Mouse (Mus musculus) embryonic facial prominence, embryonic 15.5 days (tissue): ENCODE data around the gene Tbl2. TPM values are rescaled to one million over a fixed set of nuclear protein-coding genes. Genes with fewer than 3 reads are reported as not detected.

Source experiments
- ATAC-seq: fragments of 200-750 bp; cut with Nextera tagmentation; 2 replicates; pipeline ENCODE4 v1.8.0; 2017; ENCODE audit warnings: low read depth, moderate TSS enrichment; ENCODE audit not compliant: insufficient number of reproducible peaks, low FRiP score, low TSS enrichment
- H3K27ac ChIP-seq: fragments of 300-500 bp; sonication (generic); replicated peaks from 2 replicates; pipeline ENCODE4 v1.5.1; 2015; ENCODE audit warnings: mild to moderate bottlenecking, inconsistent platforms
- H3K27me3 ChIP-seq: fragments of 300-500 bp; sonication (generic); 2 replicates; pipeline ENCODE4 v1.6.1; 2015; ENCODE audit warnings: inconsistent platforms
- H3K36me3 ChIP-seq: fragments of 300-500 bp; sonication (generic); 2 replicates; pipeline ENCODE4 v1.6.1; 2015; ENCODE audit warnings: mild to moderate bottlenecking, inconsistent platforms
- H3K4me1 ChIP-seq: fragments of 300-500 bp; sonication (generic); 2 replicates; pipeline ENCODE4 v1.6.1; 2015; ENCODE audit warnings: inconsistent platforms
- H3K4me2 ChIP-seq: fragments of 300-500 bp; sonication (generic); replicated peaks from 2 replicates; pipeline ENCODE4 v1.6.1; 2015; ENCODE audit warnings: mild to moderate bottlenecking, inconsistent platforms
- H3K4me3 ChIP-seq: fragments of 300-500 bp; sonication (generic); replicated peaks from 2 replicates; pipeline ENCODE4 v1.5.1; 2015; ENCODE audit warnings: mild to moderate bottlenecking, inconsistent platforms
- H3K9ac ChIP-seq: fragments of 300-500 bp; sonication (generic); 2 replicates; pipeline ENCODE4 v1.6.1; 2015; ENCODE audit warnings: inconsistent platforms
- H3K9me3 ChIP-seq: fragments of 300-500 bp; sonication (generic); replicated peaks from 2 replicates; pipeline ENCODE4 v1.6.1; 2016; ENCODE audit warnings: inconsistent platforms
- WGBS: fragments of 180-500 bp; shearing (Covaris S2); methylation state at CpG from one replicate; pipeline ENCODE4 v1.1.7; 2015; 5-methylcytosine and 5-hydroxymethylcytosine counted together
- polyA plus RNA-seq: library from polyadenylated mRNA; unstranded; fragments of >200 nt; fragmentation: Nextera tagmentation; extraction: Ambion mirVana; gene quantifications from 2 replicates; pipeline ENCODE4 v1.2.1, GENCODE M21; 2015

Tbl2 gene
- polyA plus RNA-seq, 1 experiment from 2014 or later, result 25.9 TPM

DNA sequence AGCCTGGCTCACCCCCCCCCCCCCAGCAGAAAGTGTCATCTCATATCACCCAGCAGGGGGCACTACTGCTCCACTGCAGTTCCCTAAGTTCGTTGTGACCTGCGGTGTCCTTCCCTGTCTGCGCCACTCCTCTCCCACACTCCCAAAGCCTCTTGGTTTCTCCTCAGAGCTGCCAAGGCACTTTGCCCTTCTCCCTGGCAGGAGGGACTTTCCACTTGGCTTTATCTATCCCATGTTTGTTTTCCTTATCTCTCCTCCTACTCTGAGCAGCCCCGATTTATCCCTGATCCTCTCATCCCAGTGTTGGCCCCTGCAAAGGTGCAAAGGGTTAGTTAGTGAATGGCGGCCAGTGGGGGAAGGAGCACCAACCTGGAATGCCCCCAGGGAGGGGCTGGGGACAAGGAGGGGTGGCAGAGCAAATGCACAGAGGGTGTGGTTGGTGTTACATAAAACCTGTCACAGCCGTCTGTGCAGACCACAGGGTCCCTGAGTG, 30.8 kb upstream of the Tbl2 start:
- Histone ChIP-seq H3K4me1 (peaks cover 3% of the 10 kb centered on the region; the same call in 1 of the 2 replicates), H3K9ac (no peak overlapping the region), H3K9me3 (no peaks in the 10 kb centered on the region), H3K27me3 (peaks cover 5% of the 10 kb centered on the region; the same call in 1 of the 2 replicates), H3K27ac (no peak overlapping the region), H3K4me3 (no peak overlapping the region), H3K4me2 (no peak overlapping the region), H3K36me3 (no peaks in the 10 kb centered on the region)
- no peak for ATAC-seq
- WGBS, result 27% methylated on average over 6 of the region's 6 CpGs

DNA sequence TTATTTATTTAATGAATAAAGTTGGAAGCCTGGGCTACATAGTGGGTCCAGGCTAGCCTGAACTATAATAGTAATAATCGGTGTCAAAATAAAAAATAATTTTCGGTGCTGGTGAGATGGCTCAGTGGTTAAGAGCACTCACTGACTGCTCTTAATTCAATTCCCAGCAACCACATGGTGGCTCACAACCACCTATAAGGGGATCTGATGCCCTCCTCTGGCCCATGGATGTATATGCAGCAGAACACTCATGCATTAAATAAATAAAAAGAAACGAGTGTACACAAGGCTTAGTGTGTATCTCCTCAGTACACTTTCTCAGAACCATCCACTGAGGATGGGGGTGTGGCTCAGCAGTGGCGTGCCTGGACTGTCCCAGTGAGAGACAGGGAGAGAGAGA, 28.7 kb upstream of the Tbl2 start:
- no peak for ATAC-seq
- Histone ChIP-seq H3K36me3 (no peaks in the 10 kb centered on the region), H3K9me3 (no peaks in the 10 kb centered on the region), H3K27me3 (peaks cover 5% of the 10 kb centered on the region; the same call in 1 of the 2 replicates), H3K27ac (no peak overlapping the region), H3K4me3 (no peak overlapping the region), H3K9ac (no peak overlapping the region), H3K4me2 (no peak overlapping the region), H3K4me1 (peaks cover 3% of the 10 kb centered on the region; the same call in 1 of the 2 replicates)
- WGBS, result 61% methylated on average over 4 of the region's 4 CpGs

DNA sequence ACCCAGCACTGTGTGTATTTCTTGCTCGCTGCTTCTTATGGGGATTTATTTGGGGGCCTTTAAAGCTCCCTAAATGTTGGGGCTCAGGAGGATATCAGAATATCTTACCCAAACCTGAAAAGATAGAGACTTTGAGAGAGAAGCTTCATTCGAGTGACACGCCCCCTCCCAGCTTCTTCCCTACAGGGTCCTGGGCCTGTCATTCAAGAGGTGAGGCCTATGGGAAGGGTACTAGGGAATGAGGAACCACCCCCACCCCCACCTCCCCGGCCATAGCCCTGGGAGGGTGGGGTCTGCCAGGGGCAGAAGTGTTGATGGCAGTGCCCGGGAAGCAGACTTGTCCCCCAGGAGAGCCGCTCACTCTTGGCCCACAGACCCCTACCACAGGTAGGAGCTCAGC, 23.3 kb upstream of the Tbl2 start:
- H3K36me3 ChIP-seq, result no peaks in the 10 kb centered on the region
- no peaks in the 10 kb centered on the region for H3K9me3 ChIP-seq
- no peak overlapping the region for H3K4me3 ChIP-seq
- 60% methylated on average over 6 of the region's 6 CpGs for WGBS
- no peak overlapping the region for H3K27ac ChIP-seq
- H3K9ac ChIP-seq, result no peak overlapping the region
- ATAC-seq, result no peak
- H3K4me2 ChIP-seq, result no peak overlapping the region
- H3K27me3 ChIP-seq, result peaks cover 5% of the 10 kb centered on the region; the same call in 1 of the 2 replicates
- no peaks in the 10 kb centered on the region for H3K4me1 ChIP-seq

DNA sequence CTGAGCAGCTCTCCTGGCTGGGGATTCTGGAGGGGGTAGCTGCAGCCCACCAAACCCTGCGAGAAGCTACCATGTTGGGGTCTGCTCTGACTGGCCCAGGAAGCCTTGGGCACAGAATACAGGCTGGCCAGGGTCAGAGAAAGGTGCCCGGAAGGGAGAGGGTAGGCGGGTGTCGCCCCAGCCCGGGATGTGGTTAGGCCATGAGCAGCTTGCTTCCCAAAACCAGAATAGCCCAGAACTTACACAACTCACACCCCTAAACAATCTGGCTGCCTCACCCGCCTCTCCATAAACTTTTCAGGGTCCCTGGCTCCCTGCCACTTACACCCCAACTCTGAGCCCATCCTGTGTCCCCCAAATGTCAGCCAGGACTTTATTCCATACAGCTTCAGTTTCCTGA, 21.8 kb upstream of the Tbl2 start:
- no peak overlapping the region for H3K4me2 ChIP-seq
- no peaks in the 10 kb centered on the region for H3K9me3 ChIP-seq
- H3K27me3 ChIP-seq, result peaks cover 6% of the 10 kb centered on the region
- H3K27ac ChIP-seq, result no peak overlapping the region
- H3K36me3 ChIP-seq, result no peaks in the 10 kb centered on the region
- H3K9ac ChIP-seq, result no peak overlapping the region
- no peak overlapping the region for H3K4me3 ChIP-seq
- no peak for ATAC-seq
- H3K4me1 ChIP-seq, result no peaks in the 10 kb centered on the region
- WGBS, result 77% methylated on average over 6 of the region's 6 CpGs

DNA sequence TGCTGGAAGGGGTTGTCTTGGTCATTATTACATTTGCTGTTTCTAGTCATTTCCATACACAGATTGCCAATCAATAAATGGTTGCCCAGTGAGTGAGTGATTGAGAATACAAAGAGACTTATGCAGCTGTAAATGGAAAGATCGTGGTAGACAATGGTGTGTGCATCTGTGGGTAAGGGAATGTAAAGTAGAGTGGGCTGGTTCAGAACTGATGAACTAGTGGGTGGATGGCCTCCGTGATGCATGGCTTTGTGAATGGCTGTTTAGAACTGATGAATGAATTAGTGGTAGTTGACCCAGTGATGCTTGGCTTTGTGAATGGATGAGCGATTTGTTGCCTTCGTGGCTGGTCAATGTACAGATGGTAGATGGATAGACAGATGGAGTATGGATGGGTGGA, 19.7 kb upstream of the Tbl2 start:
- Histone ChIP-seq H3K36me3 (no peaks in the 10 kb centered on the region), H3K4me3 (no peak overlapping the region)

DNA sequence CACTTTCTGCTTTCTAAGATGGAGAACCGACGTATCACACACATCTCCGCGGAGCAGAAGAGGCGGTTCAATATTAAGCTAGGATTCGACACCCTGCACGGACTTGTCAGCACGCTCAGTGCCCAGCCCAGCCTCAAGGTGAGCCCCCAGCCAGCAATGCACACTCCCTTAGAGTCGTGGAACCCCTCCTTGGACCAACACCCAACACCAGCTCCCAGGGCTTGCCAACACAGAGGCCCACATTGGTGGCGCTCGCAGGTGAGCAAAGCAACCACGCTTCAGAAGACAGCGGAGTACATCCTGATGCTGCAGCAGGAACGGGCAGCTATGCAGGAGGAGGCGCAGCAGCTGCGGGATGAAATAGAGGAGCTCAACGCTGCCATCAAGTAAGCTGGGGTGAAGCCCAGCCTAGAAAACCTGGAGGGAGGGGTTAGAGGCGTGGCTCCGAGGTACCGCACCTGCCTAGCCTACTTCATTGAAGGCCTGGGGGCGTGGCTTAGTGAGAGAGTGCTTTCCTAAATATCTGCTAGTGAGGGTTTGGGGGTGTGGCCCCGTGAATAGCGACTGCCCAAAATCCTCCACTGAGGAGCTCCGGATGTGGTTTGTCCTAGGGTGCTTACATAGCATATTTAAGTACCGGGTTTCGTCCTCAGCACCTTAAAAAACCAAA, 15.6 kb upstream of the Tbl2 start:
- ATAC-seq, result peak; percentile 52; the same call in 1 of the 2 replicates
- H3K4me2 ChIP-seq, result peak overlapping the region; percentile 46
- H3K27ac ChIP-seq, result no peak overlapping the region
- 3% methylated on average over 26 of the region's 26 CpGs for WGBS
- H3K4me1 ChIP-seq, result peaks cover 11% of the 10 kb centered on the region
- no peaks in the 10 kb centered on the region for H3K9me3 ChIP-seq
- peak overlapping the region; percentile 23 for H3K4me3 ChIP-seq
- no peaks in the 10 kb centered on the region for H3K36me3 ChIP-seq
- peaks cover 30% of the 10 kb centered on the region for H3K27me3 ChIP-seq
- no peak overlapping the region for H3K9ac ChIP-seq

More for the DNA sequence above, 19.7 kb upstream of the Tbl2 start:
- H3K4me1 ChIP-seq, result peaks cover 11% of the 10 kb centered on the region
- no peak overlapping the region for H3K27ac ChIP-seq
- peaks cover 26% of the 10 kb centered on the region for H3K27me3 ChIP-seq
- no peak overlapping the region for H3K9ac ChIP-seq
- H3K4me2 ChIP-seq, result no peak overlapping the region
- 83% methylated on average over 4 of the region's 4 CpGs for WGBS
- no peaks in the 10 kb centered on the region for H3K9me3 ChIP-seq
- ATAC-seq, result no peak

DNA sequence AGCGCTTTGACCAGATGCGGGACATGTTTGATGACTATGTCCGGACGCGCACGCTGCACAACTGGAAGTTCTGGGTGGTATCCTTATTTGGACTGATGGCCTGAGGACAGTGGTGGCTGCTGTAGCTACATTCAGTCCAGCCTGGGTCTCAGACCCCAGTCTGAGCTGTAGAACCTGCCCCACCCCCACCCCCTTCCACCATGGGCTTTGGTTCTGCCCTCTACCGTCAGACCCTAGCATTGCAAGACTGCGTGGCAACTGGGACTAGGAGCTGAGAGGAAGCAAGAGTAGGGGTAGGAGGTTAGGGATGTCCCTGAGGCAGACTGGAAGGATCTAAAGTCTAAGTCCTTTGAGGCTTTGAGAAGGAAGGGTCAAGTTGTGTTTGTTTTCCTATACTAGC, 14.9 kb upstream of the Tbl2 start:
- no peaks in the 10 kb centered on the region for H3K9me3 ChIP-seq
- H3K4me3 ChIP-seq, result peak overlapping the region; percentile 23
- H3K36me3 ChIP-seq, result no peaks in the 10 kb centered on the region
- H3K4me1 ChIP-seq, result peaks cover 11% of the 10 kb centered on the region
- H3K4me2 ChIP-seq, result peak overlapping the region; percentile 46
- no peak for ATAC-seq
- 3% methylated on average over 8 of the region's 8 CpGs for WGBS
- no peak overlapping the region for H3K9ac ChIP-seq
- H3K27ac ChIP-seq, result no peak overlapping the region
- peaks cover 30% of the 10 kb centered on the region for H3K27me3 ChIP-seq

DNA sequence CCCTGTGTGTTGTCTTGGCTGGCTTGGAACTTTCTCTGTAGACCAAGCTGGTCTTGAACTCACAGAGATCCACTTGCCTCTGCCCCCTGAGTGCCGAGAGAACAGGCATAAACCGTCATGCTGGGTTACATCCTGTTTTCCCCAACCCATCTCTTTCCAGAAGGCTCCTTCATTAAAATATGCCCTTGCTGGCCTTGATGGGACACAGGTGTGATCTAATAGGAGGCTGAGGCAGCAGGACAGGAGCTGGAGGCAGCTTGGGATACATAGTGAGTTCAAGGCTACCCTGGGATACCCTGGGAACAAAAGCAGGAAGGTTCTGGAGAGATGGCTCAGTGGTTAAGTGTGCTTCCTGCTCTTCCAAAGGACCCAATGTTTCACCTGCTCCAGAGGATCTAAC, 9.6 kb upstream of the Tbl2 start:
- no peak for ATAC-seq
- no peak overlapping the region for H3K4me2 ChIP-seq
- peaks cover 4% of the 10 kb centered on the region; the same call in 1 of the 2 replicates for H3K27me3 ChIP-seq
- H3K27ac ChIP-seq, result no peak overlapping the region
- no peaks in the 10 kb centered on the region for H3K9me3 ChIP-seq
- no peak overlapping the region for H3K4me3 ChIP-seq
- H3K4me1 ChIP-seq, result no peaks in the 10 kb centered on the region
- 69% methylated on average over 2 of the region's 2 CpGs for WGBS
- no peak overlapping the region for H3K9ac ChIP-seq
- no peaks in the 10 kb centered on the region for H3K36me3 ChIP-seq

DNA sequence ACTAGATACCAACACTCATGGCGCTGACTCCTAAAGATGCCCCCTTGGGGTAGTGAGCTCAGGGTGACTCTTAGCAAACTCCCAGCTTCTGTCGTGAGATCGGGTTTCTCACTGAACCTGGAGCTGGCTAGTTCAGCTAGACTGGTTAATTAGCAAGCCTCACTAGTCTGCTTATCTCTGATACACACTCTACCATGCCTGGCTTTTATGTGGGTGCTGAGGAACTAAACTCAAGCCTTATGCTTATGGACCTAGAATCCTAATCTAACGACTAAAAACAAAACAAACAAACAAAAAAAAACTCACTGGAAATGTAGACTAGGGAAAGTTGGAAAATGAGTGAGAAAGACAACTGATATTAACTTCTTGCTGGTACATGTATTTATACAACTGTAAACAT, 5.0 kb upstream of the Tbl2 start:
- Histone ChIP-seq H3K9me3 (no peaks in the 10 kb centered on the region), H3K4me3 (no peak overlapping the region), H3K9ac (no peak overlapping the region), H3K27me3 (no peaks in the 10 kb centered on the region), H3K4me1 (peaks cover 9% of the 10 kb centered on the region; the same call in 1 of the 2 replicates), H3K36me3 (no peaks in the 10 kb centered on the region), H3K27ac (no peak overlapping the region), H3K4me2 (no peak overlapping the region)
- 49% methylated on average over 4 of the region's 4 CpGs for WGBS
- ATAC-seq, result no peak

DNA sequence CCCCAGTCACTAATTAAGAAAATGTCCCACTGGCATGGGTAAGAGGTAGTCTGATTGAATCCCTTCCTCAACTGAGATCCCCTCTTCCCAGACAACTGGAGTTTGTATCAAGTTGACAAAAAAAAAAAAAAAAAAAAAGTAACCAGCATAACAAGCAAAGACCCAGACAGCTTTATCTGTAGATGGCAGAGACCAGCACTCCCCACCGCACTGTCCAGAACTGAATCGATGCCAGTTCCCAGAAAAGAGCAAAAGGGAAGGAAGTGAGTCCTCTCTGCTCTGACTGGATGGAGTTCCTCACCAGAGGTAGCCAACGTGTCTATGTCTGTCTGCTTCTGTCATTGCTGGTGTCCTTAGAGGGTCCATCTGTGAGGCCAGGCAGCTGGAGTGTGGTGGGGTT, 3.9 kb upstream of the Tbl2 start:
- 85% methylated on average over 3 of the region's 3 CpGs for WGBS
- no peak overlapping the region for H3K4me3 ChIP-seq
- ATAC-seq, result no peak

DNA sequence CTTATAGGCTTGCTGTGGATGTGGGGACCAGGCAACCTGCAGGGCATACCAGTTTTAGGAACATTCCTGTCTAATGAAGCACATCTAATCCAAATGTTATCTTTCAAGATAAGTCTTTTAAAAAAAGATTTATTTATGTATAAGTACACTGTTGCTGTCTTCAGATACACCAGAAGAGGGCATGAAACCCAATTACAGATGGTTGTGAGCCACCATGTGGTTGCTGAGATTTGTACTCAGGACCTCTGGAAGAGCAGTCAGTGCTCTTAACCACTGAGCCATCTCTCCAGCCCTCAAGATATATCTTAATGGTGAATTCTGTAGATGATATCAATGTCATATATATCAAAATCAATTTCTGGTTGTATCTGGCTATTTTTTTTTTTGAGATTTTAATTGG, 3.5 kb upstream of the Tbl2 start:
- Histone ChIP-seq H3K4me3 (no peak overlapping the region), H3K9ac (no peak overlapping the region), H3K4me2 (no peak overlapping the region), H3K27ac (no peak overlapping the region), H3K27me3 (no peaks in the 10 kb centered on the region), H3K9me3 (no peaks in the 10 kb centered on the region), H3K36me3 (no peaks in the 10 kb centered on the region), H3K4me1 (peaks cover 14% of the 10 kb centered on the region)
- ATAC-seq, result no peak

More for the DNA sequence above, 3.9 kb upstream of the Tbl2 start:
- H3K27ac ChIP-seq, result no peak overlapping the region
- no peaks in the 10 kb centered on the region for H3K9me3 ChIP-seq
- H3K9ac ChIP-seq, result no peak overlapping the region
- no peaks in the 10 kb centered on the region for H3K27me3 ChIP-seq
- peaks cover 13% of the 10 kb centered on the region for H3K4me1 ChIP-seq
- no peaks in the 10 kb centered on the region for H3K36me3 ChIP-seq
- no peak overlapping the region for H3K4me2 ChIP-seq

DNA sequence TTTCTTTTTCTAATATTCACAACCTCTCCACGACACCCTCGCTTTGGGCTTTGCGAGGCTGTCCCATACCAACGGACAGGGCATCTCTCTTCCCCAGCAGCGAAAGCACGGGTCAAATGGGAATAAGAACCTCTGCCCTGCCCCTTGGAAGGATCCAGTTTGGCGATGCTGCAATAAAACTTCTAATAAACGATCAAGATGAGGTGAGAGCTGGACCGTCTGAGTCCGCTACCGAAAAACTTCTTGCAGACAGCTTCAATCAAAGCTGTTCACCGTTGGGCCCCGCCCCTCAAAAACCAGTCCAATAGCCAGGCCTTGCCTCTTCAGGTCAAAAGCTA, 773 bp upstream of the Tbl2 start:
- peak overlapping the region; percentile 52; the same call in 1 of the 2 replicates for H3K9ac ChIP-seq
- WGBS, result under 1% methylated on average over 13 of the region's 13 CpGs
- H3K27me3 ChIP-seq, result no peaks in the 10 kb centered on the region
- no peaks in the 10 kb centered on the region for H3K9me3 ChIP-seq
- peak overlapping the region; percentile 99 for H3K4me3 ChIP-seq
- peaks cover 14% of the 10 kb centered on the region for H3K4me1 ChIP-seq
- no peak for ATAC-seq
- peak overlapping the region; percentile 59 for H3K4me2 ChIP-seq
- H3K36me3 ChIP-seq, result peaks cover 9% of the 10 kb centered on the region; the same call in 1 of the 2 replicates
- peak overlapping the region; percentile 97 for H3K27ac ChIP-seq
